Mouse (Mus musculus) CH12.LX (cell line): Measurements from ENCODE around the gene Ube2d2b.
A peak's percentile ranks its signal among the peaks of the same experiment; 100 is the strongest.

ENCODE experiments used
- CTCF ChIP-seq, 2 experiments: IDR thresholded peaks in 1 of 2; conservative IDR thresholded peaks in 1 of 2; 2 replicates each; pipeline ENCODE4 v1.5.1; 2011 to 2012; ENCODE audit warnings: low read depth in 2 of 2, low read length in 2 of 2, improper control_type of control experiment in 1 of 2, inconsistent platforms in 1 of 2, mild to moderate bottlenecking in 1 of 2, moderate library complexity in 1 of 2
- ELF1 ChIP-seq: IDR thresholded peaks from 2 replicates; pipeline ENCODE4 v1.6.1; 2014; ENCODE audit warnings: low read depth, mild to moderate bottlenecking, inconsistent platforms, low read length, improper control_type of control experiment
- HCFC1 ChIP-seq: IDR thresholded peaks from 2 replicates; pipeline ENCODE4 v1.6.1; 2012; ENCODE audit warnings: low read depth, mild to moderate bottlenecking, inconsistent platforms, low read length, improper control_type of control experiment
- NELFE ChIP-seq: IDR thresholded peaks from 2 replicates; pipeline ENCODE4 v1.6.1; 2011; ENCODE audit warnings: low read depth, low read length, improper control_type of control experiment
- PAX5 ChIP-seq: IDR thresholded peaks from 2 replicates; pipeline ENCODE4 v1.6.1; 2012; ENCODE audit warnings: low read length, inconsistent platforms, mixed read lengths
- POLR2A ChIP-seq: IDR thresholded peaks from 2 replicates; pipeline ENCODE4 v1.6.1; 2011; ENCODE audit warnings: low read depth, mild to moderate bottlenecking, improper control_type of control experiment, low read length
- POLR2AphosphoS2 ChIP-seq: IDR thresholded peaks from 2 replicates; pipeline ENCODE4 v1.6.1; 2011; ENCODE audit warnings: low read depth, low read length, improper control_type of control experiment
- RAD21 ChIP-seq: IDR thresholded peaks from 2 replicates; pipeline ENCODE4 v1.6.1; 2011; ENCODE audit warnings: low read depth, mild to moderate bottlenecking, low read length, improper control_type of control experiment, moderate library complexity

GRCm38 (mm10) chr5:107858963-107859362 lies 29.1 kb downstream of the Ube2d2b start:
- peak; percentile 44 for TF ChIP-seq RAD21
- no peak for TF ChIP-seq HCFC1
- TF ChIP-seq POLR2AphosphoS2: no peak
- TF ChIP-seq CTCF (conservative IDR thresholded peaks at IDR 0.05 in 1 of 2, IDR thresholded peaks at IDR 0.05 in 1 of 2; ENCODE audit: low read depth in 2 of 2, low read length in 2 of 2): peak; percentile 31 to 67; a peak in 3 of 4 replicates
- no peak for TF ChIP-seq PAX5
- no peak for TF ChIP-seq ELF1
- TF ChIP-seq POLR2A: no peak
- no peak for TF ChIP-seq NELFE
